Mouse (Mus musculus): ENCODE data around the gene Fam50b.

Gene Fam50b

DNA sequence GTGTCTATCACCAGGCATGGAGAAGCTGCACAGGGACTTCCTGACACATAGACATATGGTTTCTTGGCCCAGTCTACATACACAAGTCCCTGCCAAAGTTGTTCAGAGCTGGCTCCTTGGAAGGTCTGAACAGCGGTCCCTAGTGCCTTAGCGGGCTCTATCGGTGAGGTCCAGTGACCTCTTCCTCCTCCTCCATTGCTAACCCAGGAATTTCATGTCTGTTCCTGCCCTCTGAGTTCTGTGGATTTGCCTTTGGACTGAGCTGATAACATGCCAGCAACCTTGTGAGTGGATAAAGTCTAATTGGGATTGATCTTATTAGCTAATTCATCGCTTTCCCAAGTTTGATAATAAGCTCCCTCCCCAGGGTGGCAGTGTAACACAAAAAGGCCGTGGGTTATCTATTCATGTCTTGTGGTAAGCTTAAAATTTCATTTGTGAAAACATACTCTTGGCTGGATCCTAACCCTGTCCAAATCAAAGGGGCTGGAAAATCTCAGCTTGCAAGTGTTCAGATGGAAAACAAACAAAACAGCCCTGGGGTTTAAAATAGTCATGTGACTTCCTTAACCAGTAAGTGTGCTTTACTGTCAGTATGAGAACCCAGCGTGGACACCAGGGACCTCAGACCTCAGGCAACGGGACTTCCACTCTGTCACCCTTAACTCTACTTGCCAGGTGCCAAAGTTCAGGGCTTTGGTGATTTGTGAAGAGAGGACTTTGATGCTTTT is 3.5 kb downstream of the Fam50b start:
- no peak for DNase-seq (ENCODE audit: low read depth, low spot score)

DNA sequence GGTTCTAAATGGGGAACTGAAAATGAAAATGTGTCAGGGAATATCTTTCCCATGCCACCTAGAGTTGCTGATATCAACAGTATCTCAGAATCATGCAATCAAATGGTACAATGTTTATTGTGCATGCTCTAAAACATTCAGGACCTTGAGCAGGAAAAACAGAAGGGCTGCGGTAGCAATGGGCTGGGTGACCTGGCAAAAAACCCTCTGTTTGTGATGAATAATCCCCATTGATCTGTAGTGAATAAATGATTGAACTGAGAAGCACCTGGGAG is 4.0 kb downstream of the Fam50b start:
- no peak for DNase-seq (ENCODE audit: low read depth, low spot score)

DNA sequence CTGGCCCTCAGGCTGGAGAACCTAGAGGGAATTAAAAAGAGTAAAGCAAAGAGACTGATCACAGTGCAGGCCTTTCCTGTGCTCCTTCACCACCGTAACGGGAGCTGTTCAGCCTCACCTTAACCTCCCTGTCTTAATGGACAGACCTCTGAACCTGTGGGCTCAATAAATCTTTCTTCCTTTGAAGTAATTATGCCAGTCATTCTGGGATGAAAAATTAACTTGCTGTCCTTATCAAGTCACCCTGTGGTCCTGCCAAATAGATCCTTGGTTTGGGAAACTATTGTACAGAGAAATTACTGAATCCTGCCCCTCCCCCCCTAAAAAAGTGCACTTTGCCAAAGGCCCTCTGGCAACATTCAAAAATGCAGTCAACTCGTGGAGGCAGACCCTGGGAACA is 4.4 kb downstream of the Fam50b start:
- DNase-seq (ENCODE audit: low read depth, low spot score), result no peak

DNA sequence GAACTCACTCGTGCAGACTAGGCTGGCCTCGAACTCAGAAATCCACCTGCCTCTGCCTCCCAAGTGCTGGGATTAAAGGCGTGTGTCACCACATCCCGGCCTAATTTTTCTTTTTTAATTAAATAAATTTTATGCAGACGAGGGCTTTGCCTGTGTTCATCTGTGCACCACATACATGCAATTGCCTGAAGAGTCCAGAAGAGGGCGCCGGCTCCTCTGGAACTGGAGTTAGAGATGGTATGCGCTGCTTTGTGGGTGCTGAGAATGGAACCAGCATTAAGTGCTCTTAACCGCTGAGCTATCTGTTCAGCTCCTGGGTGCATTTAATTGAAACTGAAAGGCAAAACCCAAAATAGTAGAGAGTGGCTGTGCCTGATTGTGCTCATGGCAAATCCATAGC is 6.6 kb downstream of the Fam50b start:
- DNase-seq (ENCODE audit: low read depth, low spot score), result peak; percentile 4

DNA sequence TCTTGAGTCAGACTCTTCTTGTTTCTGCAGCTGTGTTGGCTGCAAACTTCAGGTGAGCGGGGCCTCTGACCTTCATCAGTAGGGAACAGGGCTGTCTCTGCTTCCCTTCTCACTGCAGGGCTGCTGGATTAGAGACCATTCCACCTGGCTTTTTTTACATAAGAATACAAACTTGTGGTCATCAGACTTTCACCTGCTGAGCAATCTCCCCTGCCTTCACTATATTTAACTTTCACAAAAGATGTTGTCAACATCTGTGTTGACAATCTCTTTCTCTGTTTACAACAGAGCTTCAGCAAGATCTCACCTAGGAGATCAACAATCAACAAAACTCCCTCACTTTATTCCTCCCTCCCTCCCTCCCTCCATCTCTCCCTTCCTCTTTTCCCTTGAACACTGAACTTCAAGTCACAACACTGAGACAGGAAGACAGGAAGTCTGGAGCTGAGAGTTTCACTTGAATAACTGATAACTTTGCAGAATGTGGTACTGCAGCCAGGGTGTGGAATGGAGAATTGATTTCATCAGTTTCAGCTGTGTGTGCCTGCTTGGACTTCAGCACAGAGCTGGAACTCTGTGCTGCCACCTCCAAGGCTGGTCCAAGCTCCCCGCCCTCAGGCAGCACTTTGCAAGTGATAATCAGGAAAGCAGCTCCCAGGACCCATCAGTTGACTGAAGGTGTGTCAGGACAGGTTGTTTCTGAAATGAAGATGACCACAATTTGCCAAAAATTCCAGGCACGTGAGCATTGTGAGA is 7.3 kb downstream of the Fam50b start:
- no peak for DNase-seq (ENCODE audit: low read depth, low spot score)

DNA sequence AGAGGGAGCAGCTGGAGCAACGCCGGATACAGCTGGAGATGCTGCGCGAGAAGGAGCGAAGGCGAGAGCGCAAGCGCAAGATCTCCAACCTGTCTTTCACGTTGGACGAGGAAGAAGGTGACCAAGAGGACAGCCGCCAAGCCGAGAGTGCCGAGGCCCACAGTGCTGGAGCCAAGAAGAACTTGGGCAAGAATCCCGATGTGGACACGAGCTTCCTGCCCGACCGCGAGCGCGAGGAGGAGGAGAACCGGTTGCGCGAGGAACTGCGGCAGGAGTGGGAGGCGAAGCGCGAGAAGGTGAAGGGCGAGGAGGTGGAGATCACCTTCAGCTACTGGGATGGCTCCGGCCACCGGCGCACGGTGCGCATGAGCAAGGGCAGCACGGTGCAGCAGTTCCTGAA is 12.2 kb downstream of the Fam50b start:
- DNase-seq (ENCODE audit: low read depth, low spot score), result no peak

DNA sequence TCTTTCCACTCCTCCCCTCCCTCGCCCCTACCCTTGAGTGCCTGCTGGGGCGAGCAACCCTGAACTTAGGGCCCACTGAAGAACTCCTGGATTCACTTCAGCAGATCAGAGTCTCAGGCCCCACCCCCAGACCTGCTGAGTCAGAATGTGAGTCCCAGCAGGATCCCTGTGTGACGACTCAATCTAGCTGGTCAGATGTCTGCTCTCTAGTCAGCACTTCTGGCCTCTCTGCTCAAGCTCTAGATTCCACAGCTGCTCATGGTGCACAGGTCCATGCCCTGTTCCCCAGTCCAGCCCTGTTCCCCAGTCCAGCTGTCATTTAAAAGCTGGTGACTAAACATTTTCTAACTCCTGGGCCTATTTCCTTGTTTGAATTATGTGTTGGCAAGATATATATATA is 13.9 kb downstream of the Fam50b start:
- DNase-seq (ENCODE audit: low read depth, low spot score), result no peak

DNA sequence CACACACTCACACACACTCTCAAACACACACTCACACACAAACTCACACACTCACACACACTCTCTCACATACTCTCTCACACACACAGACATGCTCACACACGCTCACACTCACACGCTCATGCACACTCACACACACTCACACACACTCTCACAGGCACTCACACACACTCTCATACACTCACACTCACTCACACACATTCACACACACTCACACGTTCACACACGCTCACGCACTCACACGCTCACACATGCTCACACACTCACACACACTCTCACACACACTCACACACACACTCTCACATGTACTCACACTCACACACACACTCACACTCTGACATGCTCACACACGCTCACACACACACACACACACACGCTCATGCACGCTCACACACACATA is 24.6 kb downstream of the Fam50b start:
- no peak for DNase-seq (ENCODE audit: low read depth, low spot score)

DNA sequence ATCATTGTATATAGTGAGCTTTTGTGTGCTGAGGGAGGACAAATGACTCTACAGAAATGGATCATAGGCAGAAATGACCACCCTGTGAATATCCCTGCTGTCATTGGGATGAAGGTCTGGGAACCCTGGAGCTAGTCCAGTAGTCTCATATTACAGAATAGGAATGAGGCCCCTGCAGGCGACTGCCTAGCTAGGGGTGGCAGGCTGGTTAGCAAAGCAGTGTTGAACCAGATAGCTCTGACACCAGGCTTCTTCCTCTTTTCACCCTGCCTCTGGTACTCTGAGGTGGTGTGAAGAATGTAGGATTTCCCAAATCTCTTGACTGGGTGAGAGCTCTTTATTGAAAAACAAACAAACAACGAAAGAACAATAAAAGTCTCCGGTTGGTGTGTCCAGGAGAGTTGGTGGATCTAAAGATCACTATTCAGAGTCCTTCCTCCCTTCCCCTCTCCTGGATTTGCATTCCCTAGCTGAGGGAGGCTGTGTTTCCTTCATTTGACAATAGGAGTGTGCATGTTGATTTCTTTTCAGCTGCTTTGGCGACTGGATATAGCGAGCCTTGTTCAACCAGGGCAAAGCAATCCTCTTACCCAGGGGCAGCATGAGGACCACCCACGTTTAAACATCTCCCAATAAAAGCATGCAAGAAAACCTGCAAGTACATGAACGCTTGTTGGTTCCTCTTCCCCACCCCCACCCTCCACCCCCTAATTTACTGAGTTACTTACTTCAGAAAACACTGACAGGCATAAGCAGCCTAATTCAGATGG is 26.1 kb downstream of the Fam50b start:
- DNase-seq (ENCODE audit: low read depth, low spot score), result no peak

DNA sequence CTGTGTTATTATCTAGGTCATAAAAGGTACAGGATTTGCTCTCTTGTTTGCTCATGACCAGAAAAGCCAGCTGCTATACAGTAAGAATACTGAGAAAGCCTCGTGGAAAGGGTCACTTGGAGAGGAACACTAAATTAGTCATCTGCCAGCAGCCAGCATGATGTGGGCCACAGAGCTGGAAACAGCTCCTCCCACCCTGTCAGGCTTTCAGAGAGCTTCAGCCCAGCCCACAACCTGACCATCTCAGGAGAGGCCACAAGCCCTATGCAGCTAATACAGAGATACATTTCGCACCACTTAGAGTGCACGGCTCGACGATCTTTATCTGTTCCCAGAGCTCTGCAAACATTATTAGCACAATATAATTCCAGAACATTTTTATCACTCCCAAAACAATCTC is 27.5 kb downstream of the Fam50b start:
- no peak for DNase-seq (ENCODE audit: low read depth, low spot score)

DNA sequence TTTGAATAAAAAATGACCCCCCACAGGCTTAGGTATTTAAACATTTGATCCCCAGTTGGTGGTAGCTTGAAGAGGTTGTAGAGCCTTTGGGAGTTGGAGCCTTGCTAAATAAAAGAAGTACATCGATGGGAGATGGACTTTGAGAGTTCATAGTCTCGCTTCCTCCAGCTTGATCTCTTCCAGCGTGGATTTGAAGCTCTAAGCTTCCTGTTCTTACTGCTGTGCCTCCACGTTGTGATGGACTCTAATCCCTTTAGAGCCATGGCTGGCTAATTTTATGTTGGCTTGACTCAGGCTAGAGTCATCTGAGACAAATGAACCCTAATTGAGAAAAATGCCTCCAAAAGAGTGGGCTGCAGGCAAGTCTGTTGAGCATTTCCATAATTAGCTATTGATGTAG is 28.2 kb downstream of the Fam50b start:
- no peak for DNase-seq (ENCODE audit: low read depth, low spot score)

DNA sequence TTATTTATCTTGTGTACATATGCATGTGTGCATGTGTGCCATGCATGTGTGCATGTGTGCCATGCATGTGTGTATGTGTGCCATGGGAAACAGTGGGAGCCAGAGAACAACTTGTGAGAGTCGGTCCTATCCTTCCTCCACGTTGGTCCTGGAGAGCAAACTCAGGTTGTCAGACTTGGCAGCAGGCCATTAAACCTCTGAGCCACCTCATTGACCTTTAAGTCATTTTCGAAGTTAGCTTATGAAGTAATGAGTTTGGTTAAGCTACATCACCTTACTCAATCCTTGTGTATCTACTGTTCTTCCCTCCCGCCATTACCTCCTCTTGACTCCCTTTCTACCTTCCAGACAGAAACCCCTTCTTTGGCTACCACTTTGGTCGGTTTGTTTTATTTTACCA is 30.6 kb downstream of the Fam50b start:
- DNase-seq (ENCODE audit: low read depth, low spot score), result no peak

DNA sequence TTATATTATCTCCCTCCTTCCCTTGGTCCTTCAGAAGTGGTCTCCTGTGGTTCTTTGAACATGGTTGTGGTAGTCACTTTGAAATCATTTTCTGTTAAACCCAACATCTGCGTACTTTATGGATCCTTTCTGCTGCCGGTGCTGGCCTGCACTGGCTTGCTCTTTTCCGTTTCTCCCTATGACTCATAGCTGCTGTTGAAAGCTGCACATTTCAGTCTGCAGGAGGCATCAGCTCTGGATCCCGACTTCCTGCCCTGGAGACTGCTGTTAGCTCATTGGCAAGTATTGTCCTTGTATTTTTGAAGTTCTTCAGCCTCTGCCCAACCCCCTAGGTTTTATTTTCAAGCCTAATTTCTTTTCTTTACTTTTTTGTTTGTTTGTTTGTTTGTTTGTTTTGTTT is 31.9 kb downstream of the Fam50b start:
- DNase-seq (ENCODE audit: low read depth, low spot score), result no peak

DNA sequence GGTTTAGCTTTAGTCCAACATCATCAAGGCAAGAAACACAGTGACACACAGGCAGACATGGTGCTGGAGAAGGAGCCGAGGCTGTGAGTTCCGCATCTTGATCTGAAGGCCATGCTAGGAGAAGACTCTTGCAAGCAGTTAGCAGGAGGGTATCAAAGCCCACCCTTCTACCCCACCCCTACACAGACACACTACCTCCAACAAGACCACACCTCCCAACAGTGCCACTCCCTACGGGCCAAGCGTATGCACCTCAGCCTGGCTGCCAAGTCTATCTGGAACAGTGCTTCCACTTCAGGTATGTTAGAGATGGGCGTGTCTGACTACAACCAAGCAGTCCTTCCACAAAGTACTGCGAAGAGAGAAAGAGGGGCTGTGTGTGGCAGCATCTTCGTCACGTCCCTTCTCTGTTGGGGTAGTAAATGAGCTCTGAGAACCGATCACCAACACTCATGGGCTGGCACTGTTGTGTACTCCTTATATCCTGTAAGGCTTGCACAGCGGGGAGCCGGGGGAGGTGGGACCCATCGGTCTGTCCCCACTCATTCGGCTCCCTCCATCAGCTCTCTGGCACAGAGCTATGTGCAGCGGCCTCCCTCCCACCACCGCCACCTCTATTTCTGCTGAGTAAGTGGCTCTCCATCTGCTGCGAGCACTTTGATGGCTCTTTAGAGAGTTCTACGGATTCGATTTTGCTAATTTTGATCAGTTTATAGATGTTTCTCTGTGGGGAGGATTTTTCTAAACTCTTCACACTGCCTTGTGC is 33.1 kb downstream of the Fam50b start:
- no peak for DNase-seq (ENCODE audit: low read depth, low spot score)

DNA sequence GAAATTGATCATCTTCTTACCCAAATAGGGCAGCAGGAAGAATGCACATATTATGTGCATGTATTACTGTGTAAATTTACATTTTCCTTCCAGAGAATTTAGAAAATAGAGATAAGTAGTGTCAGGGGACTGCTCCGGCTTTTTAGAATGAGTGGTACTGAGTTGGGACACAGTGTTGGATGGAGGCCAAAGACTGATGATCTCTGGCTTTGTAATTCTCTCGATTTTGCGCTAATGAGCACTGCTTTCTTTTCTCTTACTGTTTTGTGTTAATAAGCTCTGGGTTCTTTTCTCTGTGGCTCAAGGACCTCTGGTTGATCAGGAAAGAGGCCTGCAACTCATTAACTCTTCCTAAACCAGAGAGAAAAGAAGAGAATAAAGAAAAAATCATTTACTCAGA is 42.1 kb downstream of the Fam50b start:
- no peak for DNase-seq (ENCODE audit: low read depth, low spot score)

DNA sequence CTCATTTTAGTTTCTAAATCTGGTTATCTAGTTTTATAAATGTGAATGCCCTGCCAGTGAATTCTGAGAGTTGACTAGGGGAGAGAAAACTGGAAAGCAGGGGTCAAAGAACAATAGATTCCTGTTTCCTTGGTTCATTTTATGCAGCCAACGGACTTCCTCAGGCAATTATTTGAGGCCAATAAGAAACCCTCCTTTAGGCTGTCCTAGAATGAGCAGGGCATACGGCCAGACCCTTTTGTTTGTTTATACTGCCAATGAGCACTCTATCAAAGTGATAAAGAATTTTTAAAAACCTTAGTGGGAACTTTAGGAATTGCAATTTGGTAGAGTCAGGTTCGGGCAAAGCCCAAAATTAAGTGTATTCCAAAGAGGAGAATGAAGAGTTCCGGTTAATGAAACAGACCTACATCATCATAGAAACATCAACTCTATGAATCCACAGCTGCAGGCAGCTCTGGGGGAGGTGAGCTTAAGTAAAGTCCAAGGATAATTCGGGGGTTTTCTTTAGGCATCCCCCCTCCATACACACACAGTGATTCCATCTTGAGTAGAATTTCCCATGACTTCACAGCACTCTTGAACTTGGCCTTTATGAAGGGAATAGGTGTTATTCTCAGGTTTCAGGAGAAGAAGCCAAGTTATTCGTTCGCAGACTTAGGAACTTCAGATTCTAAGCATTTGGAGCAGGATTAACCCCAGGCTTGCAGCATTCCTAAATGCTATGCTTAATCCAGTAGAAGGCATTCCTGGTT is 46.4 kb downstream of the Fam50b start:
- DNase-seq (ENCODE audit: low read depth, low spot score), result no peak

DNA sequence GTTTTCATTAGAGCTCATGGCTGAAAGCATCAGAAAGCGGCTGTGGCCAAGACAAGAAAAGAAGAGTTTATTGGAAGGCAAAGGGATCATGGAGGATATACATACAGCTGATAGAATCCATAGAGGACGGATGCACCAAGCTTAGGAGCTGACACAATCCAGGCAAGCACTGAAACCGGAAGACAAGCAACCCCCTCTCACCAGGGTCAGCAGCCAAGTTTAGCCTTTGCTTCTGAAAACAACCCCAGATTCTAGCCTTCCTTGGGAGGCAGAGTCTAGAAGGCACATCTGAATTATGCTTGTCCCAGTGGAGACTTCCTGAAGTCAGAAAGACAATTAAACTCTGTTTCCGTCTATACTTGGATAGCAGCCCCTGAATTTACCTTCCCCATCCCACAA is 47.0 kb downstream of the Fam50b start:
- DNase-seq (ENCODE audit: low read depth, low spot score), result no peak

DNA sequence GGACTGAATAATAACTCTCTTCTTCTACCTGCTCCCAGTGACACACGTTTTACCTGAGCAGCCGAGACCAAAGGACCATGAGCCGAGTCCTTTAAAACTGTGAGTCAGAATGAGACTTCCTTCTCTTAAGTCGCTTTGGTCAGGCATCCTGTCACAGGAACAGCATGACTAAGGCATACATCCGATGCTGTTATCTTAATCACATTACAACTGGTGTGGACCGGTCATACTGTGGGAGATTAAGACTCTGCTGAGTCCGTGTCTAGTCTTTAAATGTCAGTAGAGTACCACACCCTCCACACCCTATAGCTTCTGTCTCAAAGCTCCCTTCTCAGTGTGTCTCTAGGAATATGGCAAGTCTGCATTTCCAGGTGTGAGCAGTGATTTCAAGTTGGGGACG is 50.2 kb downstream of the Fam50b start:
- DNase-seq (ENCODE audit: low read depth, low spot score), result no peak

DNA sequence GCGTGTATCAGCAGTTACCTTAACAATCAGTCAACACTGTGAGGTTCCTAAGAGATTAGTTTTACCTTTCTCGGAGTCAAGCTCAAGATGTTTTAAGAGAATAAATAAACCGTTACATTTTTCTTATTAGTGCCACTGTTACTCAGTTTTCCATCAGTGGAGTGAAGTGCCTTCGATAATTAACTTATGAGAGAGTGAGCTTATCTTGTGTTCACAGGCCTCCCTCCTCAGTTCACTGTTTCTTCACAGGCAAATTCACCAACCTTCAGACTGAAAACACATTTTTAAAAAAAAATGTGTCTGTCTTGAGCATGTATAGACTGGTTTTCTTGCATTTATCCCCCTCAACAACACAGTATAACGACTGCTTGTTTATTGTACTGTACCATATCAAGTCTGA is 52.0 kb downstream of the Fam50b start:
- DNase-seq (ENCODE audit: low read depth, low spot score), result no peak

DNA sequence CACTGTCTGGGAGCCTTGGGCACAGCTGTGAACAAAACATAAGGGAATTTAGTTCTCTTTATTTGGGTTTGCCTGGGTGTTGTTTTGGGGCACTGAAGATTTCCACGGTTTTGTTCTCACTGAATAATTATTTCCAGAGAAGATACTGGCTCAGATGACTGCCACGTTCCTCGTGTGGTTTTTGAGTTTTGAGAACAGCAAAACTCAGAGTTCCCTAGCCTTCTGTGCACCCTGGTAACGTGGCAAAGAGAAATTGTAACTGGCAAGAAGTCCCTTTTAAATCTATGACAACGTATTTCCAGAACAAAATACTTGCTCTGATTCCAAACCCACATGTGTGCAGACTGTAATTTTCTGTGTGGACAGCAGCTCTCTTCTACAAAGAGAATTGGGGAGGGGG is 52.9 kb downstream of the Fam50b start:
- no peak for DNase-seq (ENCODE audit: low read depth, low spot score)

DNA sequence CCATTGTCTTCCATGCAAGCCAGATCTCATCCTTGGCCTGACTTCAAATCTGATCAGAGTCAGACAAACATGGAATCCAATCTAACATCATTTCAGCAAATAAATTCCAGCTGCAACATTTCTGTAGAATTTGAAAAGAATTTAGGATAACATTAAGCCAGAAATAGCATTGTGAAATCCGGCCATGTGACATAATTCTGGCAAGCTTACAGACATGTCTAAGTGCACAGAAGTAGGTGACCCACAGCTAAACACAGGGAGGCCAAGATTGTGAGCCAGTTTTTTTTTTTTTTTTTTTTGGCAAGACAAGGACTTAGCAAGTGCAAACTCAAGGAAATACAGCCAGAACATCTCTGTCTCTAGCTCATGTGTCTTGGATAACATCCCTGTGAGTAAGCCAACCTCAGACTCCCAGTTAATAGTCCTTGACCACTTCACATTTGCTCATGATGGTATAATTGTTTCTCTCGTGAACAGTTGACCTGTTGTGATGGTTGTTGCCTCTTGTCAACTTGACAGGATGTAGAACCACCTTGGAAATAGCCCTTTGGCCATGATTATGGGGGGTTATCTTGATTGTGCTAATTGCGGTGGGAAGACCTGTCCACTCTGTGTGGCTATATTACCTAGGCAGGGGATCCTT is 54.6 kb downstream of the Fam50b start:
- no peak for DNase-seq (ENCODE audit: low read depth, low spot score)
